Mouse (Mus musculus) heart, adult 2 months (tissue): Measurements from ENCODE around the gene Polr2l. TPM values are rescaled to one million over a fixed set of nuclear protein-coding genes. Genes with fewer than 3 reads are reported as not detected.

Experiments
- DNase-seq, 2 experiments: peaks; one replicate each; pipeline ENCODE4 v3.0.0; 2021
- H3K27ac ChIP-seq: fragments of 200-600 bp; 2 replicates; pipeline ENCODE4 v1.8.1; 2022
- H3K27me3 ChIP-seq: fragments of 200-500 bp; 2 replicates; pipeline ENCODE4 v1.6.1; 2012; ENCODE audit warnings: mild to moderate bottlenecking, low read length, inconsistent platforms, mixed read lengths; ENCODE audit not compliant: control insufficient read depth, insufficient read depth
- H3K36me3 ChIP-seq: fragments of 200-500 bp; 2 replicates; pipeline ENCODE4 v1.6.1; 2012; ENCODE audit warnings: low read length, inconsistent platforms; ENCODE audit not compliant: control insufficient read depth, insufficient read depth
- H3K4me1 ChIP-seq: fragments of 200-500 bp; 2 replicates; pipeline ENCODE4 v1.6.1; 2011; ENCODE audit warnings: low read length; ENCODE audit not compliant: control insufficient read depth, insufficient read depth
- H3K4me3 ChIP-seq: fragments of 200-600 bp; 2 replicates; pipeline ENCODE4 v1.8.1; 2022
- H3K79me2 ChIP-seq: fragments of 200-500 bp; replicated peaks from 2 replicates; pipeline ENCODE4 v1.6.1; 2012; ENCODE audit warnings: mild to moderate bottlenecking, inconsistent platforms, low read length, moderate library complexity, mixed read lengths; ENCODE audit not compliant: control insufficient read depth, insufficient read depth
- H3K9ac ChIP-seq: fragments of 200-500 bp; 2 replicates; pipeline ENCODE4 v1.6.1; 2012; ENCODE audit warnings: low read depth, mild to moderate bottlenecking, control low read depth, inconsistent platforms, low read length, mixed read lengths
- CTCF ChIP-seq: fragments of 200-600 bp; IDR thresholded peaks from 2 replicates; pipeline ENCODE4 v1.8.1; 2022; ENCODE audit warnings: antibody characterized with exemption, mild to moderate bottlenecking, moderate library complexity
- EP300 ChIP-seq: fragments of 200-500 bp; IDR thresholded peaks from 2 replicates; pipeline ENCODE4 v1.6.1; 2011; ENCODE audit warnings: low read depth, low read length, control low read depth; ENCODE audit not compliant: insufficient read depth
- POLR2A ChIP-seq: fragments of 200-500 bp; IDR thresholded peaks from 2 replicates; pipeline ENCODE4 v1.6.1; 2011; ENCODE audit warnings: mild to moderate bottlenecking, low read depth, low read length, control low read depth; ENCODE audit not compliant: insufficient read depth
- WGBS: fragments of 180-500 bp; shearing (Covaris S2); methylation state at CpG from one replicate; pipeline ENCODE4 v1.1.7; 2018; 5-methylcytosine and 5-hydroxymethylcytosine counted together
- intact Hi-C: fragments of 180-260 bp; cut with DNase I; formaldehyde crosslinking; loops from one replicate; pipeline ENCODE4 v1.15.1; 2025
- polyA plus RNA-seq: library from polyadenylated mRNA; depleted of rRNA; stranded (reverse); fragments of >200 nt; gene quantifications from 2 replicates; pipeline ENCODE4 v1.2.3, GENCODE M21; 2012
- total RNA-seq, 2 experiments: library from RNA; stranded (reverse); gene quantifications; 2 replicates each; pipeline ENCODE4 v1.2.3; 2021

Gene Polr2l
- total and polyA plus RNA-seq, 3 experiments, result 62.6 to 82.8 (median 71.7) TPM

DNA sequence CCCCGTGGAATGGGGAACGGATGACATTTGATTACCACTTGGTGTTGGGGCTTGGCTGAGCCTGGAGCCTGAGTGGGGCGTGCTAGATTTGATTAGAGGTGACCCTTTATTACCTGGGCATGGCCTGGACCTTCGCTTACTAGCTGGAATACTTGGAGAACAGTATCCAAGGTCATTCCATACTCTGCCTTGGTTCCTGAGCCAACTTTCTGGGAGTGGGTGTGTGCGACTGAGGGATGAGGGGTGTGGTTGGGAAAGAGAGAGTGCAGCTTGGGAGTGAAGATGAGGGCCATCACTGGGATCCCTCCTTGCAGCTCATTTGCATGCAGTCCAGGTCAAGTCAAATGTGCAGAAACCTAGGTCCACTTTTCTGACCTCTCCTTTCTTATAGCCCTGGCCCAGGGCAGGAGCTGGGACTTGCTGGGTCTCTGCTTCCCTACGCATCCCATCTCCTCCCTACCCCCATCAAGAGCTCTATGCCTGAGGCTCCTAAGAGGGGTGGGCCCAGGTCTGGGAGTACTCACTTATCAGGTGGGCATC, 8.3 kb upstream of the Polr2l start:
- intact Hi-C loops, result loop anchor here (5.0 kb wide), 1 partner anchor 129 kb away; no protein-coding TSS in a partner anchor
- Histone ChIP-seq H3K79me2 (0 out of 2 replicates have a peak, but pooled peaks cover 2% of the 10 kb centered on the region), H3K36me3 (no peaks in the 10 kb centered on the region), H3K9ac (no peak overlapping the region), H3K27ac (no peak overlapping the region), H3K4me3 (no peak overlapping the region), H3K4me1 (peaks cover 23% of the 10 kb centered on the region), H3K27me3 (no peaks in the 10 kb centered on the region)
- whole genome bisulfite sequencing, result 83% methylated on average over 6 of the region's 6 CpGs
- DNase-seq, result no peak
- TF ChIP-seq CTCF, result no peak
- TF ChIP-seq EP300, result no peak
- TF ChIP-seq POLR2A, result no peak

DNA sequence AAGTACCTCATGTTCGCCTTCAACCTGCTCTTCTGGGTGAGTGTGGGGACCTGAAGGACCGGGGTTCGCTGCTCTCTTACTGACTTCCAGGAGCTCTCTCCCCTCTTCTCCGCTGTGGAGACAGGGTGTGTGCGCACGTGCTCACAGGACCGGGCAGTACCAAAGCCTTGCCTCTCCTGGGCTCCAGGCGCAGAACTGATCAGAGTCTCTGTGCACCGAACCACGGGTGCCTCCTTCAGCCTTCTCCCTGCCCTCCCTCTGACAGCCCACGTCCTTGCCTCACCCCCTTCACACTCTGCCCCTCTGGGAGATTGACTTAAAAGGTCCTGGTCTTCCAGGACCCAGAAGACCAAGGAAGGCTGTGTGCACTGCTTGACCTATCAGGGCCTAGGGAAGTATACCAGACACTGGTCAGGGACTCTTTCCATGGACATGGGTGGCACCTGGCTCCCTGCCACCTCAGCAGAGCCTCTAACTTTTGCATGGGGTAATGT, 7.6 kb upstream of the Polr2l start:
- TF ChIP-seq EP300 (no peak), POLR2A (no peak), CTCF (no peak)
- Histone ChIP-seq H3K27ac (no peak overlapping the region), H3K4me3 (peak overlapping the region; percentile 48), H3K36me3 (no peaks in the 10 kb centered on the region), H3K27me3 (no peaks in the 10 kb centered on the region), H3K4me1 (peaks cover 25% of the 10 kb centered on the region), H3K79me2 (0 out of 2 replicates have a peak, but pooled peaks cover 2% of the 10 kb centered on the region), H3K9ac (peak overlapping the region; percentile 24; the same call in 1 of the 2 replicates)
- intact Hi-C loops, result loop anchor here (5.0 kb wide), 1 partner anchor 130 kb away; no protein-coding TSS in a partner anchor
- WGBS, result 42% methylated on average over 11 of the region's 11 CpGs
- DNase-seq, result no peak

DNA sequence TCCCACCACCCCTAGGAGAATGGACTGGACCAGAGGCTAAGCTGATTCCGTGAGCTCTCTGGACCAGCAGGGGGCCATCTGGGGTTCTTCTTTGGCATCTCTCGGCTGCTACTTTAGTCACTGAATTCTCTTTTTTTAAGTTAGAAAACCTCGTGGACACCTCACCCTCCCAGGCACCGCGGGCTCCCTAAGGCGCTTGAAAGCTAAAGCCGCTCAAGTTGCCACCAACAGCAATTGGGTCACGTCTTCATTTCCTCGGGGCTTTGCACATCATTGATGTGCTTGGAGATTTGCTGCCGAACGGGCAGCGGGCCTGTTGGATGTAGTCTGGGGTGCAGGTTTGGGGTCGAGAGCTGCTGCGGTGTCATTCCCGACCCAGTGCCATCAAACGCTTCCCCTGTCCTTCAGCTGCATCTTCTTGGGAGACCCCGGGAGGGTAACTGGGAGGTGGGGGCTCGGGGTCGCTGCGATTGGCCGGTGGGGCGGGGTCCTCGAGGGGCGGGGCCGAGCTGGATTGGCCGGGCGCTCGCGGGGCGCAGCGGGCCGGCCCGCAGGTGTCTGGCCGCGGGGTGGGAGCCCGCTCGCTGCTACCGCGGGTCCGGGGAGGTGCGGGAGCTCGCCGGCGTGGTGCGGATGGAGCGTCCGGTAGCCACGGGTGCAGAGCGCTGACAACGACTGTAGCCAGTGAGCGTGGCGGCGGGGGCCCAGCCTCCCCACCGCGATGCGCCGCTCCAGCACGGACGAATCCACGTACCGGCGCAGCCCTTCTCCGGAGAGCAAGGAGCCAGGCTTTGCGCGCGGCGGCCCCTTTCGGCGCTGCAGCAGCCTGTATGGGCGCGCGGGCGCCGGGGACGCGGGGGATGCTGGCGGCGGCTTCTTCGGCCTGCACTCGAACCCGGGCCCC, 6.8 kb upstream of the Polr2l start:
- H3K4me3 ChIP-seq, result peak overlapping the region; percentile 48
- H3K9ac ChIP-seq, result peak overlapping the region; percentile 66
- 0 out of 2 replicates have a peak, but pooled peaks cover 2% of the 10 kb centered on the region for H3K79me2 ChIP-seq
- H3K27me3 ChIP-seq, result no peaks in the 10 kb centered on the region
- intact Hi-C loops, result loop anchor here (1.0 to 5.0 kb wide), 2 partner anchors 44 to 131 kb away; no protein-coding TSS in a partner anchor
- peaks cover 31% of the 10 kb centered on the region for H3K4me1 ChIP-seq
- DNase-seq, result peak; percentile 60 to 67
- peak; percentile 69 for TF ChIP-seq CTCF
- no peak for TF ChIP-seq POLR2A
- no peak overlapping the region; the same call in 1 of the 2 replicates for H3K27ac ChIP-seq
- 5% methylated on average over 76 of the region's 81 CpGs for WGBS
- H3K36me3 ChIP-seq, result no peaks in the 10 kb centered on the region

DNA sequence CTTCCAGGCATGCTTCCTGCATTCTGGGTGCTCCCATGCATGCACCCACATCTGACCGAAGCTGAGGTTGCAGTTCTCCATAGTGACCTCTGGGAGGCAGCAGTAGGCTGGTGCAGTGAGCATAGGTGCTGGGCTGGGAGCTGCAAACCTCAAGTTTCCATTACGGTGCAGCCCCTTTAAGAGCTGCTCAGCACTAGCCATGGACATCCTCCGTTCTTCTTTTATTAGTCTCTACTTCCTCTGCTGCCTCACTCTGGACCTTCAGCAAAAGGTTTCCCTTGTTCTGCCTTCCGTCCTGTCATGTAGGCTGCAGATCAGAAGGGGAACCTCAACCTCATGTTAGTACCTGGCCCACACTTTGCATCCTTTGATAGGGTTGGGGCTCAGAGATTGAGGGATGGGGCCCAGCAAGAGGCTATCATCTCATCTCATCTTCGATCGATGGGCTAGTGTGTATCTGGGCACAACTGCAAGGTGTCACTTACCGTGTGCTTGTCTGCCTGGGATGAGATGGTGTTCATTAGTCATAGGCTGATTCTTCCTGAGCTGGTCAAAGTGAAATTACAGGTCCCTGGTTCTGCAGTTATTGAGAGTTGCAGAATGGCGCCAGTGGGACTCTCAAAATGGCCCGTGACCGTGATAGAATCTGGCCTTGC, 6.0 kb upstream of the Polr2l start:
- peak overlapping the region; percentile 48; the same call in 1 of the 2 replicates for H3K4me3 ChIP-seq
- 0 out of 2 replicates have a peak, but pooled peaks cover 2% of the 10 kb centered on the region for H3K79me2 ChIP-seq
- TF ChIP-seq CTCF (peak; percentile 96), EP300 (peak; percentile 98), POLR2A (no peak; the same call in 1 of the 2 replicates)
- peak; percentile 73 to 75 for DNase-seq
- no peaks in the 10 kb centered on the region for H3K27me3 ChIP-seq
- peaks cover 31% of the 10 kb centered on the region for H3K4me1 ChIP-seq
- intact Hi-C loops, result loop anchor here (1.0 to 5.0 kb wide), 3 partner anchors 44 to 185 kb away; no protein-coding TSS in a partner anchor
- no peaks in the 10 kb centered on the region for H3K36me3 ChIP-seq
- no peak overlapping the region for H3K9ac ChIP-seq
- 12% methylated on average over 10 of the region's 10 CpGs for whole genome bisulfite sequencing
- no peak overlapping the region; the same call in 1 of the 2 replicates for H3K27ac ChIP-seq

DNA sequence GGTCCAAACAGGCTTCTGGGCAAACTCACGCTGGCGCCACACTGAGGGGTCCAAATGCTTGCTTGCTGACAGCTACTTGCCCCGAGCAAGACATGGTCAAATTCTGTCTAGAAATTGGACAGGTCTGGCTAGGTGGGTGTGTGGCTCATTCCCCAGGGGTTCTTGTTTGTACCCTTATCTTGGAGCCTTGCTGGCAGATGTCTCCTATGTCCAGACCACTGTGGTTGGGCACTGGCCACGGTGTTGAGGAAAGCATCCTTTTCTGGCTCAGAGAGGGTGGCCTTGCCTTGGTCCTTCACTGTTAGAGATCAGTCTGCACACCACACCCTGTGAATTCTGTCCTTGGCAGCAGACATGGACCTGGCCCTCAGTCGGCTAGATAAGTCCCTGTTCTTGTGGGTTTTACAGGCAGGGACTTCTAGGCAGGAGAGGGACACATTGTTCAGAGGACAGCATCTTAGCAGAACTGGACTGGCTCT, 3.4 kb upstream of the Polr2l start:
- 43% methylated on average over 5 of the region's 5 CpGs for WGBS
- TF ChIP-seq CTCF (no peak), EP300 (no peak), POLR2A (no peak)
- Histone ChIP-seq H3K9ac (peak overlapping the region; percentile 26; the same call in 1 of the 2 replicates), H3K4me3 (no peak overlapping the region), H3K4me1 (peaks cover 28% of the 10 kb centered on the region), H3K27me3 (no peaks in the 10 kb centered on the region), H3K27ac (peak overlapping the region; percentile 91), H3K36me3 (no peaks in the 10 kb centered on the region), H3K79me2 (peaks cover 2% of the 10 kb centered on the region; the same call in 1 of the 2 replicates)
- intact Hi-C loops, result no loop called here
- DNase-seq, result peak in 1 of 2 experiments; percentile 44
